Mouse (Mus musculus): Measurements from ENCODE around the gene Wbp2nl.
"Not testable (repeated sequence)": the region's sequence is repeated elsewhere in the genome, so short reads cannot be mapped to it uniquely, and the experiment has no call there.

The Wbp2nl gene

DNA sequence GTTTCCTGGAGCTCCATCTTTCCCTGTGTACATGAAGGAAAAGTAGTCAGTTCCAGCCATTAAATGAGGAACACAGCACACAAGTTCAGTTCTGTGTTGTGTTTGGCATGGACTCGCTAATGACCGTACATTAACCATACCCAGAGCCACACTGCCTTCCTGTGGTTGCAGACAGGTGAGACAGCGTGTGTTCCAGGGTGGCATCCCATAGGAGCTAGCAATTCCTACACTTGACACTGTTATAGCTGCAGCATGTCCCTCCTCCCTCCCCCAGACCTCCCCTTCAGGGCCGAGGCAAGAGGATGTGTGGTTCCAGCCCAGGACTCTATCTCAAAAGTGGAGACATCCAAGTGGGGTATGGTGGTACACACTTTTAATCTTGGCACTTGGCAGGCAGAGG is 51.6 kb downstream of the Wbp2nl start:
- no peak for DNase-seq

DNA sequence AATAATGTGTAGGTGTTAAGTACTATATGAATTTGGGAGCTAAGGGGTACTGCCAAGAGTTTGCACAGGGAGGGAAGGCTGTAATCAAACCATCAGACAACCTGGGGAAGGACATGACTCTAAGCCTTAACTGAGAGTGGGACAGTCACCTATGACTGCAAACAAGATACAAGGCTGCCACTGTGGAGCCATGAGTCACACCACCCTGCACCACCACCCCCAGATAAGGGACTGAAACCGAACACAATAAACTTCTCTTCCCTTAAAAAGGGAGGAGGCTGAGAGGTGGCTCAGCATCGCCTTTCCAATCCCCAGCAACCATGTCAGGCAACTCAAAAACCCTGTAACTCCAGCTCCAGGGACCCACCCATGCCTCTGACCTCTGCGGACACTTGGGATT is 52.7 kb downstream of the Wbp2nl start:
- DNase-seq, result no peak

DNA sequence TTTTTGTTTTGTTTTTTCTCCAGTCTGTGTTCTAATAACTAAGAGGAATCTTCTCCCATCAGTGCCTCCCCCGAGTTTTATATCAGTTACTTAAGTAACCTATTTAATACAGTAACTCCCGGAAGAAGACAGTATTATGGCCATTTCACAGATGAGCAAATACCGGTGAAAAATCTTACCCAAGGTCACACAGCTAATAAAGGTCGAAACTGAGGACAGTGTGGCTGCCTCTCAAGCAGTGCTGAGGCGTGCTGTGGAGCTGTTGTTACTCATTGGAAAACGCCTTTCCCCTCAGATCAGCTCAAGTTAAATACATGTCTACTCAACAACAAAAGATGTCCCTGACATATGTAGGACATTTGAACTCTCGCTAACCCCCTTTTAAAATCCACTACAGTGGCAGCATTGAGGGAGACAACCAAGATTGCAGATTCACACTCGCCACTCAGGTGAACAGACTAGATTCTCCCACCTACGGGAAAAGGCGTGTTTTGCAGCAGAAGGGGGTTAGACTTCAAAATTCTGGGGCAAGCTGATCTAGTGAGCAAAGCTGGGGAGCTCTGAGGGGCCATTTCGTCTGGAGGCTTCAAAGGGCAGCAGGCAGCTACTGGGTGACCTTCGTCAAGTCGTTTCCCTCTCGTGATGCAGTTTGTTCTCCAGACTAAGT is 54.5 kb downstream of the Wbp2nl start:
- no peak for DNase-seq

DNA sequence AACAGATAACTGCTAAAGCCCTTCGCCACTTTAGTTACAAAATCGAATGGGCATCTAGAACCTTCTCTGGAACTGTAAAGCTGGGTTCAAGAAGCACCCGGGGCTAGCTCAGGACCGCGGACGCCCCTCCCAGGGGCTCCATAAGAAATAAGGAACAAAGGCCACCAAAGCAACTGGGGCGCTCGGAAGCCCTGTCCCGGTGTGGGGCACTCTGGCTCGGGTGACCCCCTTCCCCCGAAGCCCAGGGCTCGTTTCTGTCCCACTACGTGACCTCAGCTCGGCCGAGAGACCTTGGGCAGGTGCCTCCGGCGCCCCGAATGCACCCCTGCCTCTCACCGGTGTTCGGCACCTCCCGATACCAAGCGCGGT is 55.0 kb downstream of the Wbp2nl start:
- DNase-seq, result no peak

DNA sequence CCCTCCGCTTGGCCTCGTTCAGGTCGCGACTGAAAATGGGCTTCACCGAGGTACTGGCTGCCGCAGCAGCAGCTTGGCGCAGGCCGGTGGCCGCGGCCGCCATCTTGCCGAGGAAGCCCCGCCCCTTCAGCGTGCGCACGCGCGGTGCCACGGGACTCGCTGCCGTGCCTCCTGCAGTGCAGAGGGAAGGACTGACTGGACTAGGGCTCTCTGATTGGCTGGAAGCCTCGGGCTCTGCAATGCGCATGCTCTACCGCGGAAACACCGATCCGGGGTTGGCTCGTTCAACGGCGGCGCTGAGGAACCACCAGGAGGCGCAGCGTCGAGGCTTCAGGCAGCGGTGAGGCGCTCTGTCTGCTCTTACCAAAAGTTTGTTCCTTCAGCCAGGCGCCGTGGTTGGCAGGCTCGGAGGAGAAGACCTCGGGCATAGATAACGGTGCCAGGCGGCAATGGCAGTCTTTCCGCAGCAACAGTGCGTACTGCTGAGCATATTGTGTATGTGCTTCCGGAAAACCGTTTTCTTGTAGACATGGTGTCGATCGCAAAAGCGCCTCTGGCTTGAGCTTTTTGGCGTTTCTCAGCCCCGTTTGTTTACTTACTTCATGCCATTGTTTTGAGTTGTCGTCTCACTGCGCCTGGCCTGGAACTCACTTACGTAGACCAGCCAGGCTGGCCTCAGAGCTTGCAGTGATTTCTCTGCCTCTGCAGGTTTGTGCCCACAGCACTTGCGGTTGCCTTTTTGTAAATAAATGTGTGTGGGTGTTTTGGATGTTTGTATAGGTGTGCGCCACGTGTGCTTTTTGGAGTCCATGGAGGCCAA is 55.6 kb downstream of the Wbp2nl start, which contains the start of gene Ndufa6:
TSS of gene Ndufa6 (minus strand) at position 197 of the 820 bp plus-strand sequence.
- DNase-seq, result peak; percentile 99 to 100

DNA sequence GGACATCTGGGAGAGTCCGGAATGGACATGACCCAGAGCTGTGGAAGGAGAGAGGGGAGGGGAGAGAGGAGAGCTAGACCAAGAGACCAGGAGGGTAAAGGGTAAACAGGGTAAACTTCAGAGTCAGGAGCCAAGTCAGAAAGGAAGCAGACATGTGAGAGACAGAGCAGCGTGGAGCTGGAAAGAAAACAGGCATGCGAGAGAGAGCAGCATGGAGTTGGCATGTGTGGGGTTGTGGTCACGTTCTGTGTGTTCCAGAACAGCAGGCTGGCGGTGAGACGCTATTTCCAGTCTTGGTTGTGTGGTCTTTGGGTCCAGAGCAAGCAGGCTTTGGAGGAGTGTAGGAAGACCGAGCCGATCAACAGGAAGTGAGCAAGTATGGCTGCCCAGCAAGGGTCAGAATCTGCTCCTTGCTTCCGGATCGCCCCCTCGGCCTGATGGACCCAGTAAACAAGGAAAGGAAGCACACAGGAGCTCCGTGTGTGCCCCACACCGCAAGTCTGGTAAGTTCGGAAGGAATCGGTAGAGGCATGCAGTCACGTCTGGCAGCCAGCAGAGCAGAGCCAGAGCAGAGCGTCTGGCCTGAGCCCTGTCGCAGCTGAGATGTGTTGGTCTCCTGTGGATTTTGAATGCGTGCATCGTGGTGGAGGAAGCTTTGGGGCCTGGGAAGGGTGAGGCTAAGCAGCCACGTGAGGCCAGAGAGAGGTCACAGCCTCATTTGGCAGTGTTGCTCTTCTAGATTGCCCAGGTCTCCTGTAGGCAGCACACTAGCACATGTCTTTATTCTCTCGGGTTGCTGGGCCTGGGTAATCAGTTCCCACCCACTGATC is 59.9 kb downstream of the Wbp2nl start:
- DNase-seq, result no peak

DNA sequence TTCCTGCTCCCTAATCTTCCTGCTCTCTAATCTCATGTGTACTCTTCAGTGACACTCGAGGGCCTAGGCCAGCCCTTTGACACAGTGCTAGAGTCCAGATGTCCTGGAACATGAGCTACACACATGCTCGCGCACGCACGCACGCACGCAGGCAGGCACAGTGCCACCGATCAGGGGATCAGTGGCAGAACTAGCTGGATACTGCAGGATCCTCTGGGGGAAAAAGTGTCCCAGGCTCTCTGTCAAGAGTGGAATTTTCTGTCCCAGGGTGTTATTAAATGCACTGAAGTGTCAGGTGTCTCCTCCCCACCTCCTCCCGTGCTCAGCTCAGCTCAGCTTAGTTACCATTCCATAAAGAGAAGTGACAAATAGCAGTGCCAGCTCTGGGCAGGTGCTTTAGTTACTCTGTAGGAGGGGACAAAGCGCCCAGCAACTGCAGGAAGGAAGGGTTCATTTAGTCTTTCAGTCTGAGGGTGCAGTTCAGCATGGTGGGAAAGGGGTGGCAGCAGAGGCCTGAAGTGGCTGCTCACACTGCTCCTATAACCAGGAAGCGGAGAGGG is 62.8 kb downstream of the Wbp2nl start:
- DNase-seq, result no peak

DNA sequence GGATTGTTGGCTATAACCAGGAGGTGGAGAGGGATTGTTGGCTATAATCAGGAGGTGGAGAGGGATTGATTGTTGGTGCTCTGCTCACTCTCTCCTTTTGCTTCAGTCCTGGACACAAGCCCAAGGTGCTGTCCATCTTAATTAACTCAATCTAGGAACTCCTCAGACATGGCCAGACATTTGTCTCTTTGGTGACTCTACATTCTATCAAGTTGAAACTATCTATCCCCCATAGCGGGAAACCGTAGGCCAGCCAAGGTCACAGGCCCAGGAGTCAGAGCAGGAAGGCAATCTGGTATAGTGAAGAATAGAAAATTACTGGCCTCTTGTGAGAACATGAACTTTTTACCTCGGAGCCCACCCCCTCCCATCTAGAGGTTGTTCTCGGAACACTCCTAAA is 63.5 kb downstream of the Wbp2nl start:
- DNase-seq, result no peak

DNA sequence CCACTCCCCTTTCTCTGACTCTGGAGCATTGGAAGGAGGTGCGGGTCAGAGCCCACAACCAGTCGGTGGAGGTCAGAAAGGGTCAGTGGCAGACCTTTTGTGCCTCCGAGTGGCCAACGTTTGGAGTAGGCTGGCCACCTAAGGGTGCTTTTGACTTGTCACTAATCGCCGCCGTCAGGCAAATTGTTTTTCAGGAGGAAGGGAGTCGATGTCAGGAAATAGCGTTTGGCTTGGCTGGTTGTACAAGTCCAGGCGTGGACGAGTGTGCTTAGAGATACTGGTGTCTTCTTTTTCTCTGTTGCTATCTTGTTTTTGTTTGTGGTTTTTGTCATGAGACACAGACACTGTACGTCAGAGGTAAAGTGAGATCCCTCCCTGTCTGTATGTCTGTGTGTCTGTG is 65.0 kb downstream of the Wbp2nl start:
- DNase-seq, result not testable (repeated sequence)
